Mouse (Mus musculus): ENCODE measurements around the gene Tmc8.

DNA sequence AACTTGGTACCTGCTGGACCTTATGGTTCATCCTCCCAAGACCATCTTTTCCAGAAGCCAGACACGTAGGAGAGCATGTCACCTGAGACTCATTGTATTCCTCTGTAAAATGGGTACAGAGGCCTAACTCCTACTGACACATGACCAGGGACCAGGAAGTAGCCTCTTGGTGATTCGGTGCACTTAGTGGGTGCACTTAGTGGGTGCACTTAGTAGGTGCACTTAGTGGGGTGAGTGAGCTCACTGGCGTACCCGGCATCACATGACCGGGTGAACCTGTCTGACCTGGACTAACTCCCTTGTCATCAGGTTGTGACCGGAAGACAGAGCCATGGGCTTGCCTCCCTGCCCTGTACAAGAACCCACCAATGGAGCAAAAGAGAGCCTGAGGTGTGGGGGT, 24.9 kb downstream of the Tmc8 start:
- TF ChIP-seq GATA1 (IDR thresholded peaks at IDR 0.05; ENCODE audit: low read length) (no peak), TAL1 (IDR thresholded peaks at IDR 0.05; ENCODE audit: low read length) (no peak)

Measured in erythroblast, embryonic 14.5 days (primary cell).